Mouse (Mus musculus): Measurements from ENCODE around the gene Leng9. TPM values are rescaled to one million over a fixed set of nuclear protein-coding genes. Genes with fewer than 3 reads are reported as not detected.

Gene Leng9
- total and polyA plus RNA-seq, 3 experiments: 1.5 to 1.7 TPM; not detected in 1

- Histone ChIP-seq H3K9me3 (replicated peaks; ENCODE audit: insufficient read depth, low read length) (no peaks in the 10 kb centered on the region), H3K27ac (ENCODE audit: control insufficient read depth, low read depth, low read length) (no peak overlapping the region), H3K27me3 (ENCODE audit: control insufficient read depth in 1 of 2, insufficient read depth in 2 of 2, low read length in 2 of 2) (no peaks in the 10 kb centered on the region), H3K4me1 (ENCODE audit: control insufficient read depth in 1 of 2, insufficient read depth in 2 of 2, low read length in 2 of 2) (peaks cover 0 to 16% of the 10 kb centered on the region in 2 experiments; a peak in 3 of 4 replicates), H3K9ac (ENCODE audit: control insufficient read depth, low read depth, low read length, poor library complexity, severe bottlenecking) (no peak overlapping the region), H3K36me3 (ENCODE audit: control insufficient read depth in 1 of 2, insufficient read depth in 2 of 2, low read length in 2 of 2) (peaks cover 1 to 12% of the 10 kb centered on the region in 2 experiments; a peak in 3 of 4 replicates), H3K4me3 (ENCODE audit: control insufficient read depth in 1 of 2, insufficient read depth in 1 of 2, low read depth in 2 of 2, low read length in 2 of 2) (no peak overlapping the region), H3K79me2 (ENCODE audit: control insufficient read depth, insufficient read depth, low read length, poor library complexity) (peaks cover 32% of the 10 kb centered on the region)
- no peak for DNase-seq (ENCODE audit: low read depth, low spot score)
- no peak for TF ChIP-seq MYC (IDR thresholded peaks at IDR 0.05; ENCODE audit: low read depth, low read length)
- no peak for TF ChIP-seq CTCF (IDR thresholded peaks at IDR 0.05 in 2 of 3, conservative IDR thresholded peaks at IDR 0.05 in 1 of 3; ENCODE audit: control insufficient read depth in 1 of 3, insufficient read depth in 1 of 3, low read depth in 2 of 3, low read length in 3 of 3, poor library complexity in 1 of 3, severe bottlenecking in 1 of 3)
- TF ChIP-seq MXI1 (IDR thresholded peaks at IDR 0.05; ENCODE audit: low read depth, low read length): no peak
- TF ChIP-seq E2F4 (IDR thresholded peaks at IDR 0.05; ENCODE audit: borderline replicate concordance, low read depth, low read length): no peak
- no peak for TF ChIP-seq MEF2A (IDR thresholded peaks at IDR 0.05; ENCODE audit: extremely low read depth, insufficient replicate concordance, low read depth, low read length, poor library complexity, severe bottlenecking)
- no peak for TF ChIP-seq UBTF (IDR thresholded peaks at IDR 0.05; ENCODE audit: borderline replicate concordance, insufficient read depth, low read depth, low read length)
- no peak for TF ChIP-seq BHLHE40 (IDR thresholded peaks at IDR 0.05; ENCODE audit: borderline replicate concordance, low read depth, low read length)
These were observed 15.3 kb downstream of the Leng9 start for GRCm38 (mm10) chr7:4134911-4135310.

DNA sequence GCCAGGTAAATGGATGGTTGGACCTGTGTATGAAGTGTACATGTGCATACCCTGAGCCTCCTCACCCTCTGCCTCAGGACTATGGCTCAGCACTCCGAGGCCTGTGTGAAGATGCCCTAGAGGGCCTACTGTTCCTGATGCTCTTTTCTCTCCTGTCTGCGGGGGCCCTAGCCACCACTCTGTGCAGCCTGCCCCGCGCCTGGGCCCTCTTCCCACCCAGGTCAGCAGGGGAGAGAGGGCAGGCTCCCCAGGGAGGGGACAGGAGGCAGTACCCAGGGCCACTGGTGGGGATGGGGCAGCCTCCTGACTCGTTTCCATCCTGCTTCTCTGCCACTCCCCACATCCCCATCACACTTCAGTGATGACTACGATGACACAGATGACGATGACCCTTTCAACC, 17.2 kb downstream of the Leng9 start:
- Histone ChIP-seq H3K4me1 (ENCODE audit: control insufficient read depth in 1 of 2, insufficient read depth in 2 of 2, low read length in 2 of 2) (peaks cover 0 to 17% of the 10 kb centered on the region in 2 experiments; a peak in 3 of 4 replicates), H3K9me3 (replicated peaks; ENCODE audit: insufficient read depth, low read length) (no peaks in the 10 kb centered on the region), H3K9ac (ENCODE audit: control insufficient read depth, low read depth, low read length, poor library complexity, severe bottlenecking) (no peak overlapping the region), H3K27ac (ENCODE audit: control insufficient read depth, low read depth, low read length) (no peak overlapping the region), H3K27me3 (ENCODE audit: control insufficient read depth in 1 of 2, insufficient read depth in 2 of 2, low read length in 2 of 2) (no peaks in the 10 kb centered on the region), H3K4me3 (ENCODE audit: control insufficient read depth in 1 of 2, insufficient read depth in 1 of 2, low read depth in 2 of 2, low read length in 2 of 2) (no peak overlapping the region), H3K36me3 (ENCODE audit: control insufficient read depth in 1 of 2, insufficient read depth in 2 of 2, low read length in 2 of 2) (peaks cover 0 to 9% of the 10 kb centered on the region in 2 experiments; a peak in 2 of 4 replicates), H3K79me2 (ENCODE audit: control insufficient read depth, insufficient read depth, low read length, poor library complexity) (peaks cover 18% of the 10 kb centered on the region)
- no peak for DNase-seq (ENCODE audit: low read depth, low spot score)
- no peak for TF ChIP-seq E2F4 (IDR thresholded peaks at IDR 0.05; ENCODE audit: borderline replicate concordance, low read depth, low read length)
- TF ChIP-seq ELF1 (IDR thresholded peaks at IDR 0.05; ENCODE audit: low read depth, low read length): no peak
- TF ChIP-seq MAZ (IDR thresholded peaks at IDR 0.05; ENCODE audit: low read depth, low read length): no peak
- TF ChIP-seq POLR2A (IDR thresholded peaks at IDR 0.05; ENCODE audit: control insufficient read depth in 1 of 2, insufficient read depth in 1 of 2, low read depth in 1 of 2, low read length in 2 of 2, poor library complexity in 1 of 2): no peak
- no peak for TF ChIP-seq CTCF (IDR thresholded peaks at IDR 0.05 in 2 of 3, conservative IDR thresholded peaks at IDR 0.05 in 1 of 3; ENCODE audit: control insufficient read depth in 1 of 3, insufficient read depth in 1 of 3, low read depth in 2 of 3, low read length in 3 of 3, poor library complexity in 1 of 3, severe bottlenecking in 1 of 3)
- no peak for TF ChIP-seq ZMIZ1 (IDR thresholded peaks at IDR 0.05; ENCODE audit: low read depth, low read length)
- TF ChIP-seq UBTF (IDR thresholded peaks at IDR 0.05; ENCODE audit: borderline replicate concordance, insufficient read depth, low read depth, low read length): no peak
- no peak for TF ChIP-seq NELFE (IDR thresholded peaks at IDR 0.05; ENCODE audit: low read depth, low read length)
- TF ChIP-seq MAX (IDR thresholded peaks at IDR 0.05; ENCODE audit: low read length): no peak

DNA sequence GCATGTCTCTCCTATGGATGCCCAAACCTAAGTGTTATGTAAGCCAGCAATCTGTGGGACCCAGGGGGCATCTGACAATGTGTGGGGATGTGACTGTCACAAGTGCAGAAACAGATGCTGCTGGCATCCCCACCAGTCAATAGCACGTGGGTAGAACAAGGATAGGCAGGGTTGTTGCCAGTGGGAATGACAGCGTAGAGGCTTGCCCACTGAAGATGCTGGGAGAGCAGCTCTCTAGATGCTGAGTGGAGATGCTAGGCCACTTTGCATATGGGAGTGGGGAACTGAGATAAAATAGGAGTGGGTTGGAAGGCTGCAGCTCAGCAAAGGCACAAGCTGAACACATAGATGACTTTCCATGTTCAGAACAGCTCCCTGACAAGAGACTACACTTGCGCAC, 17.6 kb downstream of the Leng9 start:
- DNase-seq (ENCODE audit: low read depth, low spot score): no peak
- TF ChIP-seq KAT2A (conservative IDR thresholded peaks at IDR 0.05; ENCODE audit: low read depth, low read length): no peak
- no peak for TF ChIP-seq SMC3 (IDR thresholded peaks at IDR 0.05; ENCODE audit: low read depth, low read length)
- no peak for TF ChIP-seq MEF2A (IDR thresholded peaks at IDR 0.05; ENCODE audit: extremely low read depth, insufficient replicate concordance, low read depth, low read length, poor library complexity, severe bottlenecking)
- no peak for TF ChIP-seq UBTF (IDR thresholded peaks at IDR 0.05; ENCODE audit: borderline replicate concordance, insufficient read depth, low read depth, low read length)
- no peak for TF ChIP-seq MXI1 (IDR thresholded peaks at IDR 0.05; ENCODE audit: low read depth, low read length)
- TF ChIP-seq USF1 (IDR thresholded peaks at IDR 0.05; ENCODE audit: low read depth, low read length): no peak
- no peak for TF ChIP-seq TBP (IDR thresholded peaks at IDR 0.05; ENCODE audit: low read depth, low read length)
- TF ChIP-seq SIN3A (IDR thresholded peaks at IDR 0.05; ENCODE audit: low read length): no peak
- no peak for TF ChIP-seq ZNF384 (IDR thresholded peaks at IDR 0.05; ENCODE audit: low read depth, low read length)
- TF ChIP-seq POLR2A (IDR thresholded peaks at IDR 0.05; ENCODE audit: control insufficient read depth in 1 of 2, insufficient read depth in 1 of 2, low read depth in 1 of 2, low read length in 2 of 2, poor library complexity in 1 of 2): no peak
- TF ChIP-seq HCFC1 (IDR thresholded peaks at IDR 0.05; ENCODE audit: low read depth, low read length): no peak
- TF ChIP-seq MYC (IDR thresholded peaks at IDR 0.05; ENCODE audit: low read depth, low read length): no peak
- no peak for TF ChIP-seq CHD1 (IDR thresholded peaks at IDR 0.05; ENCODE audit: low read depth, low read length)
- TF ChIP-seq BHLHE40 (IDR thresholded peaks at IDR 0.05; ENCODE audit: borderline replicate concordance, low read depth, low read length): no peak
- TF ChIP-seq MAX (IDR thresholded peaks at IDR 0.05; ENCODE audit: low read length): no peak
- Histone ChIP-seq H3K9me3 (replicated peaks; ENCODE audit: insufficient read depth, low read length) (no peaks in the 10 kb centered on the region), H3K9ac (ENCODE audit: control insufficient read depth, low read depth, low read length, poor library complexity, severe bottlenecking) (no peak overlapping the region), H3K27me3 (ENCODE audit: control insufficient read depth in 1 of 2, insufficient read depth in 2 of 2, low read length in 2 of 2) (no peaks in the 10 kb centered on the region), H3K36me3 (ENCODE audit: control insufficient read depth in 1 of 2, insufficient read depth in 2 of 2, low read length in 2 of 2) (peaks cover 0 to 7% of the 10 kb centered on the region in 2 experiments; a peak in 2 of 4 replicates), H3K4me1 (ENCODE audit: control insufficient read depth in 1 of 2, insufficient read depth in 2 of 2, low read length in 2 of 2) (peaks cover 0 to 14% of the 10 kb centered on the region in 2 experiments; a peak in 2 of 4 replicates), H3K27ac (ENCODE audit: control insufficient read depth, low read depth, low read length) (no peak overlapping the region), H3K79me2 (ENCODE audit: control insufficient read depth, insufficient read depth, low read length, poor library complexity) (peaks cover 13% of the 10 kb centered on the region), H3K4me3 (ENCODE audit: control insufficient read depth in 1 of 2, insufficient read depth in 1 of 2, low read depth in 2 of 2, low read length in 2 of 2) (no peak overlapping the region)

Measured in MEL (cell line).